Mouse (Mus musculus) midbrain, embryonic 14.5 days (tissue): ENCODE data around the gene Mucl3. TPM values are rescaled to one million over a fixed set of nuclear protein-coding genes. Genes with fewer than 3 reads are reported as not detected.
A peak's percentile ranks its signal among the peaks of the same experiment; 100 is the strongest.

Experiments
- ATAC-seq: fragments of 200-750 bp; cut with Nextera tagmentation; 2 replicates; pipeline ENCODE4 v1.8.0; 2017; ENCODE audit warnings: moderate number of reproducible peaks, moderate library complexity; ENCODE audit not compliant: low FRiP score, low TSS enrichment
- DNase-seq: peaks from one replicate; pipeline ENCODE4 v3.0.0-alpha.2; 2015
- H3K27ac ChIP-seq: fragments of 300-500 bp; sonication (generic); replicated peaks from 2 replicates; pipeline ENCODE4 v1.5.1; 2014; ENCODE audit warnings: mild to moderate bottlenecking, low read depth, low read length, moderate library complexity
- H3K27me3 ChIP-seq: fragments of 300-500 bp; sonication (generic); 2 replicates; pipeline ENCODE4 v1.6.1; 2014; ENCODE audit warnings: low read length, control low read depth, mixed read lengths; ENCODE audit not compliant: control insufficient read depth, insufficient read depth
- H3K36me3 ChIP-seq: fragments of 300-500 bp; sonication (generic); 2 replicates; pipeline ENCODE4 v1.6.1; 2014; ENCODE audit warnings: low read length, control low read depth; ENCODE audit not compliant: control insufficient read depth, insufficient read depth
- H3K4me1 ChIP-seq: fragments of 300-500 bp; sonication (generic); 2 replicates; pipeline ENCODE4 v1.6.1; 2014; ENCODE audit warnings: mild to moderate bottlenecking, antibody characterized with exemption, low read length, control low read depth; ENCODE audit not compliant: control insufficient read depth, insufficient read depth
- H3K4me2 ChIP-seq: fragments of 300-500 bp; sonication (generic); 2 replicates; pipeline ENCODE4 v1.6.1; 2014; ENCODE audit warnings: mild to moderate bottlenecking, low read length, moderate library complexity
- H3K4me3 ChIP-seq: fragments of 300-500 bp; sonication (generic); replicated peaks from 2 replicates; pipeline ENCODE4 v1.5.1; 2014; ENCODE audit warnings: low read depth, low read length
- H3K9ac ChIP-seq: fragments of 300-500 bp; sonication (generic); replicated peaks from 2 replicates; pipeline ENCODE4 v1.6.1; 2014; ENCODE audit warnings: mild to moderate bottlenecking, low read length, moderate library complexity
- H3K9me3 ChIP-seq: fragments of 300-500 bp; sonication (generic); 2 replicates; pipeline ENCODE4 v1.6.1; 2016; ENCODE audit warnings: low read length, control low read depth, mixed read lengths; ENCODE audit not compliant: control insufficient read depth
- WGBS: fragments of 180-500 bp; shearing (Covaris S2); extraction: QIAGEN DNeasy Blood & Tissue Kit; methylation state at CpG from one replicate; pipeline ENCODE4 v1.1.7; 2014; 5-methylcytosine and 5-hydroxymethylcytosine counted together
- polyA plus RNA-seq: library from polyadenylated mRNA; unstranded; fragments of >200 nt; fragmentation: Nextera tagmentation; extraction: Ambion mirVana; gene quantifications from 2 replicates; pipeline ENCODE4 v1.2.1, GENCODE M21; 2014

The Mucl3 gene
- polyA plus RNA-seq, 1 experiment from 2014 or later, result not detected

DNA sequence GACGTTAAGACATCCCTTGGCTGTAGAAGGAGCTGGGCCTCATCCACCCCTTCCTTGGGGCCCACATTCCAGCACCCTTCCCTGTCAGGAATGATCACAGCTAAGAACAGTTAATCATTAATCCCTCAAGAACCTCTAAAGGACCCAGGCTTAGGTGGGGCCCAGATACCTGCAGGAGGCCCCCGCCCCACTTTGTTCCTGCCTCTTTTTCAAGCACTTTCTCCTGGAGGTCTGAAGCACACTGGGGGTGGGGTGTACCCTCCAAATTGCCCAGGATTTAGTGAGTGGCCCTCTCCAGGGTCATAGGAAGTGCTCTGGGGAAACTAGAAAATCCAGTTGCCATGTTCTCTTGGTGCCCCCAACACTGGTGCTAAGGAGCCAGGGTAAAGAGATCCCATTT is 5.9 kb upstream of the Mucl3 start:
- 77% methylated on average over 2 of the region's 2 CpGs for WGBS
- Histone ChIP-seq H3K36me3 (no peaks in the 10 kb centered on the region), H3K27ac (no peak overlapping the region), H3K4me1 (no peaks in the 10 kb centered on the region), H3K4me3 (no peak overlapping the region), H3K9me3 (no peaks in the 10 kb centered on the region), H3K4me2 (no peak overlapping the region), H3K9ac (no peak overlapping the region), H3K27me3 (no peaks in the 10 kb centered on the region)
- no peak for DNase-seq
- ATAC-seq, result no peak

DNA sequence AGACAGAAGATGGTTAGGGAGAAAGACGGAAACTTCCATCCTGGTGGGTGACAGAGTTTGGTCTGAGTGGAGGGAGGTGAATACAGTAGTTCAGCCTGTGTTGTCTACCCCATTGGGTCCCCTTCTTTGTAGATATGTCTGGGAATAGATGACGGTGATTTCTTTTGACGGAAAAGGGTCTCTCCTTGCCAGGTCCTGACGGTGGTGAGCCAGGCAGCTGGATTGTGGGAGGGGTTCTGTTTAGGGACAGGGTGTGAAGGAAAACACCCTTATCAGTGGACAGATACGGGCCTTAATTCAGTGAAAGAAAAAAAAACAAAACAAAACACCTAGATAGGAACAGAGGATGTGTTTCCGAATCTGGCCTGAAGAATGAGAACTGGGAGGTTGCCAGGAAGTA is 4.1 kb downstream of the Mucl3 start:
- 85% methylated on average over 6 of the region's 6 CpGs for WGBS
- Histone ChIP-seq H3K9me3 (no peaks in the 10 kb centered on the region), H3K27ac (no peak overlapping the region), H3K36me3 (no peaks in the 10 kb centered on the region), H3K4me2 (no peak overlapping the region), H3K27me3 (0 out of 2 replicates have a peak, but pooled peaks cover 7% of the 10 kb centered on the region), H3K4me1 (no peaks in the 10 kb centered on the region), H3K4me3 (no peak overlapping the region), H3K9ac (no peak overlapping the region)
- no peak for DNase-seq
- no peak for ATAC-seq

DNA sequence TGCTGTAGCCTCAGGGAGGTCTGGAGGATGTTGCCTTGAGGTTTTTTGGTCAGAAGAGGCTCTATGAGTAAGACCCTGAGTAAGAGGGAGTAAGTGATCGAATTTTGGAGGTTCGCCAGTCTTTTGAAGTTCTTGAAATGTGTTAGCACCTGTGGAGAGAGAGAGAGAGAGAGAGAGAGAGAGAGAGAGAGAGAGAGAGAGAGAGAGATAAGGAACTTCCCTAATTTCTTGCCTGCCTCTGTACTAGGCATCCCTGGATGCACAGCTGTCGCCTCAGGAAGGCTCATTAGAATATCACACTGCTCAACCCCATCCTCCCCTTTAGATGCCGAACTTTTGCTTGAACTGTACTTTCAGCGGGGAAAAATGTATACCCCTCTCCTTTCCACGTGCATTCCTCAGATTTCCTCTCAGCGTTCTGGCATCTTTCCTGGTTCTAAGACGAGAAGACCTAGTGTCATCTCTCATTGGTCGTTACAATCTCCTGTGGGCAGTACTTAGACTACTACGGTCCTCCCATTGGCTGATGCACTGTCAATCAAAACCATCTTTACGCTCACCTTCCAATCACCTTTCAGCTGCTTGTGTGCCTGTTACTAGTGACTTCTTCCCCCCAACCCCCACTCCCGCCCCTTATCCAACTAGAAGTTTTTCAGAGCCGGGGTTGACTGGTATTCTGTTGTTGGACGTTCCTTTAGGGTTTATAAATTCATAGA is 4.9 kb downstream of the Mucl3 start:
- peak; percentile 73 for ATAC-seq
- 33% methylated on average over 14 of the region's 14 CpGs for WGBS

DNA sequence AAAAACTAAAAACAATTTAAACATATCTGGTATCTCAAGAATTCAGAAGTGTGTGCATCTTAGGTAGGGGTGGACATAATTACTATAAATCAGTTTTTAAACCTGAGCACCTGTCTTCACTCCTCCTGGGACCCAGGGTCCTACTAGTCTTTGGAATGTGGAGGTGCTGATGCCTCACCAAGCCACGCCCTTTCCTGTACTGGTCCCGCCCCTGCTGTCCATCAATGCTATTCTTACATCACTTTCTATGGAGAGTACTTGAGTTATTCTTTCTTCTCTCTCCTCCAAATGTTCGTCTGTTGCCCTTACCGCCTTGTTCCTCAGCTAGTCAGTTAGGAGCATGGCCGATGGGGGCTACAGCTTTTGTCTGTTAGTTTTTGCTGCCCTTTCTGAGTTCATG is 7.1 kb downstream of the Mucl3 start:
- Histone ChIP-seq H3K36me3 (no peaks in the 10 kb centered on the region), H3K9me3 (no peaks in the 10 kb centered on the region), H3K4me1 (no peaks in the 10 kb centered on the region), H3K4me3 (no peak overlapping the region), H3K9ac (no peak overlapping the region), H3K4me2 (no peak overlapping the region), H3K27me3 (0 out of 2 replicates have a peak, but pooled peaks cover 7% of the 10 kb centered on the region), H3K27ac (no peak overlapping the region)
- DNase-seq (peak; percentile 43), ATAC-seq (no peak)
- 41% methylated on average over 5 of the region's 5 CpGs for WGBS

More for the DNA sequence above, 4.9 kb downstream of the Mucl3 start:
- Histone ChIP-seq H3K9me3 (no peaks in the 10 kb centered on the region), H3K4me3 (no peak overlapping the region), H3K36me3 (no peaks in the 10 kb centered on the region), H3K4me1 (no peaks in the 10 kb centered on the region), H3K27me3 (0 out of 2 replicates have a peak, but pooled peaks cover 7% of the 10 kb centered on the region), H3K4me2 (peak overlapping the region; percentile 24; the same call in 1 of the 2 replicates), H3K27ac (no peak overlapping the region), H3K9ac (no peak overlapping the region)
- peak; percentile 82 for DNase-seq

DNA sequence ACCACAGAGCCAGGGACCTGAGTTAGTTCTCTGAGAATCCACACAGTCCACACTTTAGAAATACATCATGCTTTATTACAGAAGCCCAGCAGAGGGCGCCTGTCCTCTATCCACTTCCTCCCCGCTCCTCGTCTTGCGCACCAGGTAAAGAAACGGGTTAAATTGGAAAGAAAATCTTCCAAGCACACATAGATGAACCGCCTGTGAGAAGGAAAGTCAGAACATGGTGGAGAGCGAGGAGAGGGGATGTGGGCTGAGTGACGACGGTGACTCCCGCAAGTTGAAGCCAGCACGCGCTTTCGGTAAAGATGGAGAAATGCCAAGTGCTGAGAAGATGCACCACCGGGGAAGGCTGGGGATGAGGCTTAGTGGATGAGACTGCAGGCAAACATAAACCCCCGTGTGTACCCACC is 7.8 kb downstream of the Mucl3 start:
- Histone ChIP-seq H3K4me1 (no peaks in the 10 kb centered on the region), H3K27me3 (0 out of 2 replicates have a peak, but pooled peaks cover 7% of the 10 kb centered on the region), H3K4me2 (peak overlapping the region; percentile 65), H3K4me3 (peak overlapping the region; percentile 30), H3K9me3 (no peaks in the 10 kb centered on the region), H3K9ac (peak overlapping the region; percentile 36; the same call in 1 of the 2 replicates), H3K27ac (0 out of 2 replicates have a peak overlapping the region, but pooled peaks have one; percentile 8), H3K36me3 (no peaks in the 10 kb centered on the region)
- 1% methylated on average over 15 of the region's 15 CpGs for WGBS
- ATAC-seq, result peak; percentile 17; the same call in 1 of the 2 replicates
- DNase-seq, result peak; percentile 89

DNA sequence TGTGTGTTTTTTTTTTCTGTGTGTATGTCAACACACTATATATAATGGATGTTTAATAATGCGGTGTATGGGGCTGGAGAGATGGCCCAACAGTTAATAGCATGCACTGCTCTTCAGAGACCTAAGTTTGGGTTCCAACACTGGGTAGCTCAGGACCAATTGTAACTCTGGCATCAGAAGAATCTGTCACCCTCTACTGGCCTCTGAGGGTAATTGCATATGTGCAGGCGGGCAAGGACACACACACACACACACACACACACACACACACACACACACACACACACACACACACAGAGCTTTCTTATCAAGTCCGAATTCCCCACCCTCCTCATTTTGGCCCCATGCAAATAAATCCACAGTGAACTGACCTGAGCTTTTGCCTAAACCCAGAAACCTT is 8.3 kb downstream of the Mucl3 start:
- 61% methylated on average over 3 of the region's 3 CpGs for WGBS
- no peaks in the 10 kb centered on the region for H3K4me1 ChIP-seq
- no peak overlapping the region for H3K27ac ChIP-seq
- H3K4me3 ChIP-seq, result no peak overlapping the region
- ATAC-seq (no peak), DNase-seq (no peak)
- H3K9me3 ChIP-seq, result no peaks in the 10 kb centered on the region
- H3K36me3 ChIP-seq, result no peaks in the 10 kb centered on the region
- H3K27me3 ChIP-seq, result 0 out of 2 replicates have a peak, but pooled peaks cover 7% of the 10 kb centered on the region
- no peak overlapping the region for H3K9ac ChIP-seq
- H3K4me2 ChIP-seq, result no peak overlapping the region

DNA sequence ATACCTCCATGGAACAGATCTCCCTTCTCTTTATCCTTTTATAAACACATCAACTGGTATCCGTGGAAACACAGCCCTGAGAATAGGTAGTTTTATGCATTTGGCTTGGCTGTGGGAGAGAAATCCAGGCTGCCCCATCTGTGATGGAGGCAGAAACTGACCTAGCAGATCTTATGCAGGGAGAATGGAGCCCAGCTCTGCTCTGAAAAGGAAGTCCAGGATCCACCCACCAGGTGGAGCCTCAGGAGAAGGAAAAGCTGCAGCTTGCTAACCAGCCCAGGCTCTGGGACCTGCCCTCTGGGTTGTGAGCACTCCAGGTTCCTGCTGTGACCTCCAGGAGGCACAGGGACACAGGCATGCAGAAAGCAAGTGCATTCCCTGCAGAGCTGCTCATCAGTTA is 9.5 kb downstream of the Mucl3 start:
- Histone ChIP-seq H3K36me3 (no peaks in the 10 kb centered on the region), H3K4me2 (no peak overlapping the region), H3K27me3 (0 out of 2 replicates have a peak, but pooled peaks cover 7% of the 10 kb centered on the region), H3K4me3 (no peak overlapping the region), H3K4me1 (no peaks in the 10 kb centered on the region), H3K27ac (no peak overlapping the region), H3K9me3 (no peaks in the 10 kb centered on the region), H3K9ac (no peak overlapping the region)
- ATAC-seq (no peak), DNase-seq (peak; percentile 63)
- WGBS, result 12% methylated on average over 1 of the region's 1 CpGs

DNA sequence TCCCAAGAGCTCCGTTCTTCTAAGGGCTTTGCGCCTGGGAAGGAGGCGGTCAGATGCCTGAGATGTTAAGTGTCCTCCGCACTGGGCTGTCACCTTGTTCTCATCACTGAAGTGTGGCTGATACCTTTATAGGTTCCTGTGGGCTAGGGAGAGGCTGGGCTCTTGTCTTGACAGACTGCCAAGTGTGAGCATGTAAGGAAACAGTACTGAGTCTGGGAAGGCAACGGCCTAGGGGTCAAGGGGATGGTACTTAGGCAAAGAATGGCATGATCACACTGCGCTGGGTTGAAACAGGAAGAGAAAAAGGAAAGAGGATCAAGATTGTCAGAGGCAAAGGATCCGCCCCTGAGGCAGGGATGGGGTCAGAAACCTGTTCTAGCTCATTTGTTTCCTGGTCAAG is 17.0 kb downstream of the Mucl3 start, which contains the start of gene Gm9573:
TSS of gene Gm9573 (minus strand) at position 101 of the 400 bp plus-strand sequence.
- WGBS, result 86% methylated on average over 7 of the region's 7 CpGs
- H3K27me3 ChIP-seq, result no peaks in the 10 kb centered on the region
- ATAC-seq, result no peak

DNA sequence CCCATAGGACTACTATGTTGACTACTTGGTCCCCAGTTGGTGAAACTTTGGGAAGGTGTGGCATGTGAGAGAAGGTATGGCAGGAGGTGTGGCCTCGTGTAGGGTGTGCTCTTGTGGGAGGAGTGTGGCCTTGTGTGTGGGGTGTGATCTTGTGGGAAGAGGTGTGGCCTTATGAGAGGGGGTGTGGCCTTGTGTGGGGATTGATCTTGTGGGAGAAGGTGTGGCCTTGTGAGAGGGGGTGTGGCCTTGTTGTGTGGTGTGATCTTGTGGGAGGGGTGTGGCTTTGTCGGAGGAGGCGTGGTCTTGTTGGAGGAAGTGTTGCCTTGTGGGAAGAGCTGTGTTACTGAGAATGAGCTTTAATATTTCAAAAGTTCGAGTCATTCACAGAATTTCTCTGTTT is 26.4 kb downstream of the Mucl3 start:
- H3K27me3 ChIP-seq, result no peaks in the 10 kb centered on the region
- H3K4me1 ChIP-seq, result no peaks in the 10 kb centered on the region
- H3K9me3 ChIP-seq, result no peaks in the 10 kb centered on the region
- no peak overlapping the region for H3K4me3 ChIP-seq
- H3K27ac ChIP-seq, result no peak overlapping the region
- 83% methylated on average over 4 of the region's 4 CpGs for WGBS
- ATAC-seq (no peak), DNase-seq (no peak)
- no peak overlapping the region for H3K9ac ChIP-seq
- H3K4me2 ChIP-seq, result no peak overlapping the region
- no peaks in the 10 kb centered on the region for H3K36me3 ChIP-seq

More for the DNA sequence above, 17.0 kb downstream of the Mucl3 start, which contains the start of gene Gm9573:
- no peak within 1 kb of the TSS for H3K4me2 ChIP-seq
- H3K4me1 ChIP-seq, result no peaks in the 10 kb centered on the region
- H3K9me3 ChIP-seq, result no peaks in the 10 kb centered on the region
- no peak within 1 kb of the TSS for H3K9ac ChIP-seq
- DNase-seq, result no peak
- no peak within 1 kb of the TSS for H3K4me3 ChIP-seq
- H3K36me3 ChIP-seq, result no peaks in the 10 kb centered on the region
- H3K27ac ChIP-seq, result no peak within 1 kb of the TSS
